7 mouse cellular contexts compared by ENCODE assay signal in genomic region chr4:148159544-148160435, GRCm38 (mm10). TPM values are rescaled to one million over a fixed set of nuclear protein-coding genes. Genes with fewer than 3 reads are reported as not detected.
A peak's percentile ranks its signal among the peaks of the same experiment; 100 is the strongest.
DNase-seq lines count a peak whose midpoint lies in the region; ATAC-seq lines count a peak whose summit lies in the region.

No protein-coding gene starts in this region.

- H3K27me3 ChIP-seq in embryonic facial prominence, embryonic 13.5 days: peaks cover 51% of the 10 kb centered on the region
- H3K27me3 ChIP-seq in limb, embryonic 13.5 days: peaks cover 47% of the 10 kb centered on the region
- peaks cover 26% of the 10 kb centered on the region for H3K27me3 ChIP-seq in midbrain, embryonic 16.5 days (ENCODE audit: control insufficient read depth, insufficient read depth, low read depth, low read length)

- peak overlapping the region; percentile 64 for H3K4me3 ChIP-seq in embryonic facial prominence, embryonic 13.5 days
- H3K4me3 ChIP-seq in limb, embryonic 13.5 days: peak overlapping the region; percentile 68
- peak overlapping the region; percentile 81 for H3K4me3 ChIP-seq in midbrain, embryonic 16.5 days (ENCODE audit: low read depth, low read length)

- DNase-seq in adrenal gland, postnatal 36 days: peak; percentile 96 to 97
- DNase-seq in heart, adult 18-20 months: peak; percentile 91 to 92
- DNase-seq in kidney, adult 8-10 months: peak; percentile 97 to 98
- DNase-seq in spleen, postnatal 10 days (ENCODE audit: low spot score in 2 of 2): peak; percentile 73 to 92

- peaks cover 16% of the 10 kb centered on the region for H3K36me3 ChIP-seq in embryonic facial prominence, embryonic 13.5 days
- H3K36me3 ChIP-seq in limb, embryonic 13.5 days: peaks cover 28% of the 10 kb centered on the region
- peaks cover 11% of the 10 kb centered on the region for H3K36me3 ChIP-seq in midbrain, embryonic 16.5 days (ENCODE audit: control insufficient read depth, insufficient read depth, low read length)

- H3K9ac ChIP-seq in embryonic facial prominence, embryonic 13.5 days: peak overlapping the region; percentile 77
- H3K9ac ChIP-seq in limb, embryonic 13.5 days: peak overlapping the region; percentile 74
- peak overlapping the region; percentile 95 for H3K9ac ChIP-seq in midbrain, embryonic 16.5 days (ENCODE audit: low read depth, low read length)

- ATAC-seq in embryonic facial prominence, embryonic 13.5 days (ENCODE audit: insufficient number of reproducible peaks, insufficient read depth, low FRiP score, low TSS enrichment, low read depth): peak; percentile 81
- ATAC-seq in limb, embryonic 13.5 days (ENCODE audit: low FRiP score, low read depth): peak; percentile 91
- ATAC-seq in midbrain, embryonic 16.5 days: peak; percentile 90

- no peaks in the 10 kb centered on the region for H3K9me3 ChIP-seq in embryonic facial prominence, embryonic 13.5 days
- no peaks in the 10 kb centered on the region for H3K9me3 ChIP-seq in limb, embryonic 13.5 days
- H3K9me3 ChIP-seq in midbrain, embryonic 16.5 days (replicated peaks; ENCODE audit: control insufficient read depth, low read length, poor library complexity, severe bottlenecking): no peaks in the 10 kb centered on the region

- under 1% methylated on average over 54 of the region's 55 CpGs for WGBS in embryonic facial prominence, embryonic 13.5 days
- WGBS in limb, embryonic 13.5 days: under 1% methylated on average over 50 of the region's 55 CpGs
- WGBS in midbrain, embryonic 16.5 days: under 1% methylated on average over 52 of the region's 55 CpGs

- peaks cover 43% of the 10 kb centered on the region for H3K4me1 ChIP-seq in embryonic facial prominence, embryonic 13.5 days
- peaks cover 35% of the 10 kb centered on the region for H3K4me1 ChIP-seq in limb, embryonic 13.5 days
- peaks cover 24% of the 10 kb centered on the region for H3K4me1 ChIP-seq in midbrain, embryonic 16.5 days (ENCODE audit: control insufficient read depth, insufficient read depth, low read length)

- H3K27ac ChIP-seq in embryonic facial prominence, embryonic 13.5 days: no peak overlapping the region
- peak overlapping the region; percentile 44; the same call in 1 of the 2 replicates for H3K27ac ChIP-seq in limb, embryonic 13.5 days
- H3K27ac ChIP-seq in midbrain, embryonic 16.5 days (ENCODE audit: low read length): peak overlapping the region; percentile 88

- peak overlapping the region; percentile 96 for H3K4me2 ChIP-seq in embryonic facial prominence, embryonic 13.5 days
- peak overlapping the region; percentile 97 for H3K4me2 ChIP-seq in limb, embryonic 13.5 days (replicated peaks)
- H3K4me2 ChIP-seq in midbrain, embryonic 16.5 days (ENCODE audit: low read length): peak overlapping the region; percentile 87

RNA-seq across cellular contexts. Expression of gene Fbxo44, which starts 0.5 kb away (rescaled TPM):
- total RNA-seq in adrenal gland, postnatal 36 days (2021): 10 to 100 TPM; 10.7 to 12.9 TPM
- polyA plus RNA-seq in embryonic facial prominence, embryonic 13.5 days (2015; fragmentation: Nextera tagmentation; extraction: Ambion mirVana): 13.5 TPM in 2 replicates
- total RNA-seq in heart, adult 18-20 months (2021): 10 to 100 TPM; 22.8 to 23.0 TPM
- 14.6 and 16.6 TPM in 2 replicates for polyA plus RNA-seq in limb, embryonic 13.5 days (2015; fragmentation: Nextera tagmentation; extraction: Ambion mirVana)
- 90.1 and 102 TPM in 2 replicates for polyA plus RNA-seq in midbrain, embryonic 16.5 days (2015; fragmentation: Nextera tagmentation; extraction: Ambion mirVana)

RNA-seq across cellular contexts. Expression of gene Fbxo2, which starts 0.6 kb away (rescaled TPM):
- total RNA-seq in adrenal gland, postnatal 36 days (2021): 1 to 10 TPM; 3.9 to 5.1 TPM
- polyA plus RNA-seq in embryonic facial prominence, embryonic 13.5 days (2015; fragmentation: Nextera tagmentation; extraction: Ambion mirVana): 3.1 and 3.4 TPM in 2 replicates
- total RNA-seq in heart, adult 18-20 months (2021): under 1 TPM; 0.28 to 0.35 TPM
- 5.5 and 5.9 TPM in 2 replicates for polyA plus RNA-seq in limb, embryonic 13.5 days (2015; fragmentation: Nextera tagmentation; extraction: Ambion mirVana)
- 5.6 and 9.4 TPM in 2 replicates for polyA plus RNA-seq in midbrain, embryonic 16.5 days (2015; fragmentation: Nextera tagmentation; extraction: Ambion mirVana)

RNA-seq across cellular contexts. Expression of gene Fbxo6, which starts 7.8 kb away (rescaled TPM):
- 10 to 100 TPM; 48.5 to 58.3 TPM for total RNA-seq in adrenal gland, postnatal 36 days (2021)
- polyA plus RNA-seq in embryonic facial prominence, embryonic 13.5 days (2015; fragmentation: Nextera tagmentation; extraction: Ambion mirVana): 14.9 and 15.1 TPM in 2 replicates
- 10 to 100 TPM; 41.0 to 42.1 TPM for total RNA-seq in heart, adult 18-20 months (2021)
- 11.9 and 13.0 TPM in 2 replicates for polyA plus RNA-seq in limb, embryonic 13.5 days (2015; fragmentation: Nextera tagmentation; extraction: Ambion mirVana)
- 18.5 and 23.8 TPM in 2 replicates for polyA plus RNA-seq in midbrain, embryonic 16.5 days (2015; fragmentation: Nextera tagmentation; extraction: Ambion mirVana)

RNA-seq across cellular contexts. Expression of gene Draxin, which starts 29.3 kb away (rescaled TPM):
- total RNA-seq in adrenal gland, postnatal 36 days (2021): under 1 TPM; 0.10 to 0.20 TPM
- 0.78 and 1.1 TPM in 2 replicates for polyA plus RNA-seq in embryonic facial prominence, embryonic 13.5 days (2015; fragmentation: Nextera tagmentation; extraction: Ambion mirVana)
- total RNA-seq in heart, adult 18-20 months (2021): under 1 TPM; 0.07 to 0.08 TPM
- polyA plus RNA-seq in limb, embryonic 13.5 days (2015; fragmentation: Nextera tagmentation; extraction: Ambion mirVana): 0.76 and 0.80 TPM in 2 replicates
- 11.8 and 11.9 TPM in 2 replicates for polyA plus RNA-seq in midbrain, embryonic 16.5 days (2015; fragmentation: Nextera tagmentation; extraction: Ambion mirVana)

RNA-seq across cellular contexts. Expression of gene Mad2l2, which starts 29.6 kb away (rescaled TPM):
- 10 to 100 TPM; 23.1 to 27.1 TPM for total RNA-seq in adrenal gland, postnatal 36 days (2021)
- 70.6 and 76.3 TPM in 2 replicates for polyA plus RNA-seq in embryonic facial prominence, embryonic 13.5 days (2015; fragmentation: Nextera tagmentation; extraction: Ambion mirVana)
- 10 to 100 TPM; 12.2 to 14.5 TPM for total RNA-seq in heart, adult 18-20 months (2021)
- polyA plus RNA-seq in limb, embryonic 13.5 days (2015; fragmentation: Nextera tagmentation; extraction: Ambion mirVana): 78.3 and 85.2 TPM in 2 replicates
- polyA plus RNA-seq in midbrain, embryonic 16.5 days (2015; fragmentation: Nextera tagmentation; extraction: Ambion mirVana): 98.2 and 100 TPM in 2 replicates
